Mouse (Mus musculus) lung, embryonic 14.5 days (tissue): ENCODE results near the gene Osmr. TPM values are rescaled to one million over a fixed set of nuclear protein-coding genes. Genes with fewer than 3 reads are reported as not detected.

Experiments used
- ATAC-seq: fragments of 200-750 bp; cut with Nextera tagmentation; 2 replicates; pipeline ENCODE4 v1.8.0; 2017; ENCODE audit warnings: mild to moderate bottlenecking, moderate TSS enrichment, moderate library complexity; ENCODE audit not compliant: insufficient read depth
- DNase-seq: peaks from one replicate; pipeline ENCODE4 v3.0.0-alpha.2; 2015
- H3K27ac ChIP-seq: fragments of 300-500 bp; sonication (generic); 2 replicates; pipeline ENCODE4 v1.5.1; 2014; ENCODE audit warnings: low read depth, mild to moderate bottlenecking, moderate library complexity
- H3K27me3 ChIP-seq: fragments of 300-500 bp; sonication (generic); 2 replicates; pipeline ENCODE4 v1.6.1; 2014; ENCODE audit warnings: low read length, control low read depth; ENCODE audit not compliant: insufficient read depth
- H3K36me3 ChIP-seq: fragments of 300-500 bp; sonication (generic); 2 replicates; pipeline ENCODE4 v1.6.1; 2014; ENCODE audit warnings: control low read depth; ENCODE audit not compliant: insufficient read depth
- H3K4me1 ChIP-seq: fragments of 300-500 bp; sonication (generic); 2 replicates; pipeline ENCODE4 v1.6.1; 2014; ENCODE audit warnings: antibody characterized with exemption, control low read depth; ENCODE audit not compliant: insufficient read depth
- H3K4me2 ChIP-seq: fragments of 300-500 bp; sonication (generic); 2 replicates; pipeline ENCODE4 v1.6.1; 2014; ENCODE audit warnings: mild to moderate bottlenecking
- H3K4me3 ChIP-seq: fragments of 300-500 bp; sonication (generic); 2 replicates; pipeline ENCODE4 v1.5.1; 2014; ENCODE audit warnings: low read depth, low read length
- H3K9ac ChIP-seq: fragments of 300-500 bp; sonication (generic); 2 replicates; pipeline ENCODE4 v1.6.1; 2014
- H3K9me3 ChIP-seq: fragments of 300-500 bp; sonication (generic); 2 replicates; pipeline ENCODE4 v1.6.1; 2016; ENCODE audit warnings: low read depth, low read length, control low read depth
- CTCF ChIP-seq: IDR thresholded peaks from 2 replicates; pipeline ENCODE4 v1.5.1; 2016; ENCODE audit warnings: antibody characterized with exemption, low read depth
- WGBS: fragments of 180-500 bp; shearing (Covaris S2); extraction: QIAGEN DNeasy Blood & Tissue Kit; methylation state at CpG from one replicate; pipeline ENCODE4 v1.1.7; 2014; 5-methylcytosine and 5-hydroxymethylcytosine counted together
- polyA plus RNA-seq: library from polyadenylated mRNA; unstranded; fragments of >200 nt; fragmentation: Nextera tagmentation; extraction: Ambion mirVana; gene quantifications from 2 replicates; pipeline ENCODE4 v1.2.1, GENCODE M21; 2014

The Osmr gene
- polyA plus RNA-seq, 1 experiment from 2014 or later = 0.50 TPM

DNA sequence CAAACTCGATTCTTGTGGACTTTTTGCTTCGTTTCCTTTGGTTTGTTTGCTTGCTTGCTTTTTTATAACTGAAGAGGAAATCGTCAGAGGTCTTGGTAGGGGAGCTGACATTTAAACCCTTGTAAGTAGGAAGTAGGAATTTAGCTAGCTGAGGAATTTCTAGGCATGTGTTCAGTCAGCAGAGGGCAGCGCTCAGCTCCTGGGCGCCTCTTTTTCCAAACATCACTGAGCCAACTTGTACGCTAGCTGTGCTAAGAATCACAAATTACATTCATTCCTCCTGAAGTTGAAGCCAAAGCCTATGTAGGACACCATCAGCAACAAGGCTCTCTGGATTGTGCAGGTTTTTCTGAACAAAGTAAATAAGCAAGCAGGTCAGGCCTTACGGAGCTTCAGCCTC is 7.4 kb upstream of the Osmr start:
- H3K4me3 ChIP-seq = no peak overlapping the region
- 0 out of 2 replicates have a peak, but pooled peaks cover 5% of the 10 kb centered on the region for H3K4me1 ChIP-seq
- no peak overlapping the region for H3K27ac ChIP-seq
- no peaks in the 10 kb centered on the region for H3K27me3 ChIP-seq
- DNase-seq (peak; percentile 77), ATAC-seq (no peak)
- peak; percentile 58 for TF ChIP-seq CTCF
- H3K36me3 ChIP-seq = no peaks in the 10 kb centered on the region
- WGBS = 22% methylated on average over 7 of the region's 7 CpGs
- no peaks in the 10 kb centered on the region for H3K9me3 ChIP-seq
- H3K4me2 ChIP-seq = no peak overlapping the region
- H3K9ac ChIP-seq = no peak overlapping the region

DNA sequence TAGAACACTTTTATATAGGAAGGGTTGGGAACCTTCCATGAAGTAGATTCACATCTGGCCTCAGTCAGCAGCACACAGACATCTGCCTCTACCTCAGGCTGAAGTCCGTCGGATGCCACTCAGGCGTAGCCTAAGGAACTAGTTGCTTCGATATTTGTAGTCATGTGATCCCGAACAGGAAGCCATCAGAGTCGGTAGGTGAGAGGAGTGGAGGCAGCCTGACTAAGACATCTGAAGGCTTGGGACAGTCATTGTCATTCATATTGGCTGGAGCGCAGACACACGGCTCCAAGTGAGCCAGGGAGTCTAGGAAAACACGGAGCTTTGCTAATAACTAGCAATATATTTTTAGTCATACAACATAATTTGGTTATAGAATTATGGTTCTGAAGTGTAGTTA is 6.4 kb upstream of the Osmr start:
- DNase-seq (no peak), ATAC-seq (no peak)
- no peak overlapping the region for H3K27ac ChIP-seq
- H3K4me2 ChIP-seq = no peak overlapping the region
- WGBS = 66% methylated on average over 9 of the region's 9 CpGs
- no peak for TF ChIP-seq CTCF
- H3K36me3 ChIP-seq = no peaks in the 10 kb centered on the region
- no peak overlapping the region for H3K9ac ChIP-seq
- H3K4me1 ChIP-seq = 0 out of 2 replicates have a peak, but pooled peaks cover 5% of the 10 kb centered on the region
- no peak overlapping the region for H3K4me3 ChIP-seq
- no peaks in the 10 kb centered on the region for H3K27me3 ChIP-seq
- H3K9me3 ChIP-seq = no peaks in the 10 kb centered on the region

- ATAC-seq (peak; percentile 72; the same call in 1 of the 2 replicates), DNase-seq (peak; percentile 65)
- peak overlapping the region; percentile 90 for H3K4me2 ChIP-seq
- H3K9me3 ChIP-seq = no peaks in the 10 kb centered on the region
- peak overlapping the region; percentile 53 for H3K9ac ChIP-seq
- H3K4me3 ChIP-seq = peak overlapping the region; percentile 49
- no peak for TF ChIP-seq CTCF
- 1% methylated on average over 52 of the region's 52 CpGs for WGBS
- H3K36me3 ChIP-seq = no peaks in the 10 kb centered on the region
- peaks cover 21% of the 10 kb centered on the region for H3K27me3 ChIP-seq
- H3K4me1 ChIP-seq = no peaks in the 10 kb centered on the region
- no peak overlapping the region for H3K27ac ChIP-seq
These were observed 765 bp downstream of the Osmr start for GRCm38 (mm10) chr15:6873807-6874600.

DNA sequence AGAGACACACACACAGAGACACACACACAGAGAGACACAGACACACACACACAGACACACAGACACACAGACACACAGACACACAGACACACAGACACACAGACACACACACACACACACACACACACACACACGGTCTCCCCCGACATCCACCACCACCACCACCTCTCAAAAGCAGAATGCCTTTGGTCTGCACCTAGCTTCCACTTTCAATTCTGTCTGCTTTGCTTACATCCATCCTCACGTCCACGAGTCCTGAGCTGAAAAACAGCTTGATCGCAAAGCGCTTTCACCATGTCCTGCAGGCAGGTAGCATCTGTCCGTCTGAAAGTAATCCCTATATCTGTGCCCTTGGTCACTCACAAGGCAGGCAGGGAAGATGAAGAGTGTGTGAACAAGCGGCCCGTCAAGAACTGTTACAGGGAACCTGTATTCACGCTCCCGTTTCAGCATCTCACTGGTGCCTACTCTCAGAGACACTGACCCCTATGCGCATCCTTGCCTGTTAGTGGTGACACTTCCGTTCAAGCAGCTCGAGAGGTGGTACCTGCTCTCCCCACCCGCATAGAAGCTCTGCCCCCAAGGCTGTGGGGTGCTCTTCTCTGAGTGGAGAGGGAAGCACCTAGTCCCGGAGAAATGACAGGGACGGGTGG is 1.5 kb downstream of the Osmr start:
- Histone ChIP-seq H3K9ac (no peak overlapping the region), H3K27me3 (peaks cover 21% of the 10 kb centered on the region), H3K4me1 (no peaks in the 10 kb centered on the region), H3K9me3 (no peaks in the 10 kb centered on the region), H3K4me3 (peak overlapping the region; percentile 49), H3K36me3 (no peaks in the 10 kb centered on the region), H3K27ac (no peak overlapping the region), H3K4me2 (peak overlapping the region; percentile 90)
- DNase-seq (no peak), ATAC-seq (0 out of 2 replicates have a peak, but pooled peaks have one; percentile 14)
- 28% methylated on average over 17 of the region's 17 CpGs for WGBS
- TF ChIP-seq CTCF = no peak

DNA sequence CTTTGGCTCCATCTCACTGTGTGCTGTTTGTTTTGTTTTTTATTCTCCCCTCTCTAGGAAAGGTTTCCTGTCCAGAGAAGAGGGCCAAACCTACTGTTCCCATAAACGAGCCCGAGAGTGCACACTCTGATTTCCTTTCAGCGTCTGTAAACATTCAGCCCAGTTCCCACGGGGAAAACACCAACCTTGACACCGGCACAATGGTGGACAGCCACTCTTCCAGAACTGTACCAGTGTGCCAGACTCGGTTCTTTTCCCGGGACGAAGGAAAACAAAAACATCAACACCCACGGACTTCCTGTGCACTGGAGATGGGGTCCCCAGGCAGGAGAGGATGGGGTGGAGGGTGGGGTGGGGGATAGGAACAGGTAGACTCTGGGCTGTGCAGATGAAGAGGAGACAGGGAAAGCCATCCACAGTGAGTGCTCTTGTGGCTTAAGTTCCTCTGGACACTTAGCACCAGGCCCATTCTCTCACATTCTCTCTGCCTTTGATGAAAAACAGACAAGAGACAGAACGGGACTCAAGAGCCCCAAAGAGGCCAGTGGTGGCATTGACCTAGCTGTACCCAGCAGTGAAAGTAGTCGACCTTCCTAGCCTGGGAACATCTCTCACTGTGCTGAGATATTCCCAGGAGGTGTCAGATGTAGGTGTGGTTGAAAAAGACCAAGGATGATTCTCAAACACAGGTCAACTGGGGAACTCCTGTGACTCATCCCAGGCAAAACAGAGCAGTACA is 3.0 kb downstream of the Osmr start:
- 39% methylated on average over 11 of the region's 11 CpGs for WGBS
- no peaks in the 10 kb centered on the region for H3K9me3 ChIP-seq
- DNase-seq = no peak
- H3K4me3 ChIP-seq = no peak overlapping the region
- no peak overlapping the region for H3K4me2 ChIP-seq
- H3K9ac ChIP-seq = no peak overlapping the region
- H3K27ac ChIP-seq = no peak overlapping the region
- H3K36me3 ChIP-seq = no peaks in the 10 kb centered on the region
- TF ChIP-seq CTCF = no peak
- no peak for ATAC-seq
- H3K27me3 ChIP-seq = peaks cover 21% of the 10 kb centered on the region
- no peaks in the 10 kb centered on the region for H3K4me1 ChIP-seq

GRCm38 (mm10) chr15:6866888-6867287 is 7.9 kb downstream of the Osmr start:
- no peak for ATAC-seq
- Histone ChIP-seq H3K4me1 (no peaks in the 10 kb centered on the region), H3K36me3 (no peaks in the 10 kb centered on the region), H3K4me2 (no peak overlapping the region), H3K27me3 (no peaks in the 10 kb centered on the region), H3K9ac (no peak overlapping the region), H3K4me3 (no peak overlapping the region), H3K9me3 (no peaks in the 10 kb centered on the region), H3K27ac (no peak overlapping the region)
- DNase-seq = no peak
- 75% methylated on average over 6 of the region's 6 CpGs for WGBS
- no peak for TF ChIP-seq CTCF
